Mouse (Mus musculus) liver, embryonic 11.5 days (tissue): ENCODE measurements at regions not wholly inside any gene's neighbourhood (a gene's known extent, or its start where the extent isn't known, plus 50 kb on each side); places are given as distances from the start of the nearest gene placed in this dataset.

Source experiments
- ATAC-seq: fragments of 200-750 bp; cut with Nextera tagmentation; replicated peaks from 2 replicates; pipeline ENCODE4 v1.8.0; 2017; ENCODE audit warnings: moderate number of reproducible peaks, mild to moderate bottlenecking, moderate TSS enrichment, moderate library complexity; ENCODE audit not compliant: low FRiP score
- DNase-seq: peaks from one replicate; pipeline ENCODE4 v3.0.0-alpha.2; 2017; ENCODE audit warnings: low spot score
- H3K27ac ChIP-seq: fragments of 300-500 bp; sonication (generic); 2 replicates; pipeline ENCODE4 v1.5.1; 2014; ENCODE audit warnings: mild to moderate bottlenecking, low read depth, low read length, control low read depth
- H3K27me3 ChIP-seq: fragments of 300-500 bp; sonication (generic); replicated peaks from 2 replicates; pipeline ENCODE4 v1.6.1; 2014; ENCODE audit warnings: low read length, mixed read lengths; ENCODE audit not compliant: control insufficient read depth, insufficient read depth
- H3K36me3 ChIP-seq: fragments of 300-500 bp; sonication (generic); 2 replicates; pipeline ENCODE4 v1.6.1; 2014; ENCODE audit warnings: mild to moderate bottlenecking, low read length, moderate library complexity, mixed read lengths; ENCODE audit not compliant: control insufficient read depth, insufficient read depth
- H3K4me1 ChIP-seq: fragments of 300-500 bp; sonication (generic); replicated peaks from 2 replicates; pipeline ENCODE4 v1.6.1; 2014; ENCODE audit warnings: low read length, mixed read lengths; ENCODE audit not compliant: control insufficient read depth, insufficient read depth
- H3K4me2 ChIP-seq: fragments of 300-500 bp; sonication (generic); 2 replicates; pipeline ENCODE4 v1.6.1; 2014; ENCODE audit warnings: mild to moderate bottlenecking, control low read depth, moderate library complexity
- H3K4me3 ChIP-seq: fragments of 300-500 bp; sonication (generic); 2 replicates; pipeline ENCODE4 v1.5.1; 2014; ENCODE audit warnings: low read depth, low read length, control low read depth
- H3K9ac ChIP-seq: fragments of 300-500 bp; sonication (generic); 2 replicates; pipeline ENCODE4 v1.6.1; 2014; ENCODE audit warnings: low read depth, low read length, control low read depth
- H3K9me3 ChIP-seq: fragments of 300-500 bp; sonication (generic); 2 replicates; pipeline ENCODE4 v1.6.1; 2016; ENCODE audit warnings: low read length, inconsistent platforms, mixed read lengths; ENCODE audit not compliant: control insufficient read depth
- WGBS: fragments of 180-500 bp; shearing (Covaris S2); extraction: QIAGEN DNeasy Blood & Tissue Kit; methylation state at CpG from one replicate; pipeline ENCODE4 v1.1.7; 2014; 5-methylcytosine and 5-hydroxymethylcytosine counted together

DNA sequence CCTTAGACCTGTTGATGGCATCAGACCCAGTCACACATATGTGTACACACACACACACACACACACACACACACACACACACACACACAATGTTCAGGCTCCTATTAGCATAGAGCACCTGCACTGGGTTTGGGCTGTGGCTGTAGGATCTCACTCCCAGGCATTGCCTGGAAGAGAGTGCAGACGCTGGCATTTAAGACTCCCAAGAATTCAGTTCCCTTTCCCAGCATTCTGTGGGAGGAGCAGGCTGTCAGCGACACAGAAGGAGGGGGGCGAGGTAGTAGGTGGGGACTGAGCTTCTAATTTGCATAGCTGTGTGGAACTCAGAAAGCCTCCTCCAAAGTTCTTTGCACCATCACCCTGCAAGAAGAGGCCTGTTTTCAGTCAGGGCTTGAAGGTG is 374.2 kb upstream of the Fam49b start:
- no peak overlapping the region for H3K4me2 ChIP-seq
- H3K9ac ChIP-seq = no peak overlapping the region
- H3K27ac ChIP-seq = no peak overlapping the region
- no peaks in the 10 kb centered on the region for H3K4me1 ChIP-seq
- no peak for ATAC-seq
- H3K9me3 ChIP-seq = no peaks in the 10 kb centered on the region
- H3K4me3 ChIP-seq = no peak overlapping the region
- no peaks in the 10 kb centered on the region for H3K36me3 ChIP-seq
- H3K27me3 ChIP-seq = no peaks in the 10 kb centered on the region
- DNase-seq = no peak
- 7% methylated on average over 3 of the region's 3 CpGs for WGBS

DNA sequence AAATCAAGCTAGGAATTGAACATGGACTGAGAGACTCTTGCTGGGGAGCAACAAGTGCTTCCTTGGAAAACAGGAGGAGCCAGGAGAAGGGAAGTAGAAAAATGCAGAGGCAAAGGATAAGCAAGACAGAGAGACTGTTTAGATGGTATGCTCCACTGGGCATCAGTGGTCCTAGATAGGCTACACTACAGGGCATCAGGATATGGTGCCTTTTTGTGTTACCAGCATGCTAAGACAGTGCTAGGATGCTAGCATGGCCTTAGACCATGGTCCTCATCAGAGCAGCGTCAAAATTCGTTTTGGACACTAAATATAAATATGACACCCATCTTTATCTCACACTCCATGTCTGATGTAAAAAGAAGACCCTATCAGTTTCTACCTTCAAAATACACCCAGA is 374.6 kb upstream of the Fam49b start:
- DNase-seq (no peak), ATAC-seq (no peak)
- H3K9ac ChIP-seq = no peak overlapping the region
- WGBS = 75% methylated on average over 2 of the region's 2 CpGs
- H3K9me3 ChIP-seq = no peaks in the 10 kb centered on the region
- H3K36me3 ChIP-seq = no peaks in the 10 kb centered on the region
- H3K4me3 ChIP-seq = no peak overlapping the region
- no peaks in the 10 kb centered on the region for H3K4me1 ChIP-seq
- no peaks in the 10 kb centered on the region for H3K27me3 ChIP-seq
- no peak overlapping the region for H3K4me2 ChIP-seq
- no peak overlapping the region for H3K27ac ChIP-seq

DNA sequence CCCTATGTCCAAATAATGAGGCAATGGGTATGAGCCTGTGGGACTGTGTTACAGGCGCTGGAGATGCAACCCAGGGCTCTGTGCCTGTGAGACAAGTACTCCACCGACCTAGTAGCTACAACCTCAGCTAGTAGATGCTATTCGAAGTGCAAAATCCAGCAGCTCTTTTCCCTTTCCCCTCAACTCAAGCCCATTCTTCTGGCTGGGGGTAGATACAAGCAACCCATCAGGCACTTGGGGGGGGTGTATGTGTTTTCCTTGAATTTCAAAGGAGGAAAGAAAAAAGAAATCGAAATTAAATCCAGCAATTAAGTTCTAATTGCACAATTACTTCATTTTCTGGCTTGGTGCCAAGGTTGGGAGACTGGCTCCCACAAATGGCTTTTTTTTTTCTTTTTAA is 372.4 kb upstream of the Gm21798 start:
- Histone ChIP-seq H3K4me2 (no peak overlapping the region), H3K9me3 (no peaks in the 10 kb centered on the region), H3K27me3 (no peaks in the 10 kb centered on the region), H3K36me3 (no peaks in the 10 kb centered on the region), H3K4me1 (no peaks in the 10 kb centered on the region), H3K4me3 (no peak overlapping the region), H3K27ac (no peak overlapping the region), H3K9ac (no peak overlapping the region)
- ATAC-seq = no peak
- WGBS = 51% methylated on average over 4 of the region's 4 CpGs
- no peak for DNase-seq

DNA sequence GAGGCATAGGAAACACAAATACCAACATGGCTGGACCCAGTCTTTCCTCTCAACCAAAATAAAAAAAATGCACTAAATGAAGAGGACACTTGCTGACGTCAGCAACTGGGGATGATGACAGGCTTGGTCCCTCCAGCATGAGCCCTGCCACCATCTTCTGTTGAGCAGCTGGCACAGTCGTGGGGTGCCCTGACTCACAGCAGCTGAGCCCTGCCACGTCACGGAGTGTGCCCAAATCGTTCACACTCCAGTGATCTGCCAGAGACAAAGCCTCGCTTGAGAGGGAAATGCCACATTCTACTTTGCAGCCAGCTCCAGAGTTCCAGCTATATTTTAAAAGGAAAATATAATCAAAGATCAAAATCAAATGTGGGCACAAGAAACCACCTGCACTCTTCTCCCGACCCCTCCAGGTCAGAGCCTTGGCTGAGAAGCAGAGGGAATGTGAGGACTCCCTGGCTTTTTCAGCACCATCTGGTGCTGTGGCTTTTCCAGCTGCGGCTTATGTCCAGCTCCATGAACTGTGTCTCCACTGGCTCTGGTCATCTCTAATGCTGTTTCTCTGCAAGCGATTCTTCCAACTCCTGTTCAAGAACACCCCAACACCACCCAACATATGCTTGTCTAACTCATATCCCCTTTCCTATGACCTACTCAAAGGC is 371.0 kb upstream of the Gm21798 start:
- H3K4me3 ChIP-seq = no peak overlapping the region
- H3K36me3 ChIP-seq = no peaks in the 10 kb centered on the region
- H3K27me3 ChIP-seq = no peaks in the 10 kb centered on the region
- no peak overlapping the region for H3K4me2 ChIP-seq
- no peak for DNase-seq
- 84% methylated on average over 9 of the region's 9 CpGs for WGBS
- ATAC-seq = no peak
- no peaks in the 10 kb centered on the region for H3K9me3 ChIP-seq
- no peak overlapping the region for H3K9ac ChIP-seq
- no peaks in the 10 kb centered on the region for H3K4me1 ChIP-seq
- H3K27ac ChIP-seq = no peak overlapping the region

DNA sequence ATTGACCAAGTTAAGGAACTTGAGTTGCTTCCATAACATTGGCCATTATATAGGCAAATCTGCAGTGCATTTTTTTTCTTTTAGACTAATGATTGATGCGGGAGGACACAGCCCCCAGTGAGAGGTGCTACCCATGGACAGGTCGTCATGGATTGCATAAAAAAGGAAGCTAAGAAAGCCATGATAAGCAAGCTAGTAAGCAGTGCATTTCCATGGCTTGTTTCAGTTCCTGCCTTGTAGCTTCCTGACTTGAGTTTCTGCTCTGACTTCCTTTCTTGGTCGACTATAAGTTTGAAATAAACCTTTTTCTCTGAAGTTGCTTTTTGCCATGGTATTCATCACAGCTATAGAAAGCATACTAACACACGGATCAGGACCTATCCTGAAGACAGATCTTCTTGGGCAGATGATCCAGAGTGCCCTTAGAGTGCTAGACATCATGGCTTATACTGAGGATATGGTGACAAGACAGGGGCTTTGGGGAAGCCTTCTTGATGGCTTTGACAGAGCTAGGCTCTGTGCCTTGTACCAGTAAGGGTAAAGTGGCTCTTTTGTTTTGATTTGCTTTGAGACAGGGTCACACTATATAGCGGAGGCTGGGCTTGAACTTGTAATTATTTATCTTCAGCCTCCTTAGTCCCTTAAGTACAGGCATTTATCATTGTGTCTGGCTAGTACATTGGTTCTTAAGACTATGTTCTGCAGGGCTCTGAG is 370.1 kb upstream of the Gm21798 start:
- no peak for ATAC-seq
- Histone ChIP-seq H3K4me2 (no peak overlapping the region), H3K4me3 (no peak overlapping the region), H3K9ac (no peak overlapping the region), H3K27me3 (no peaks in the 10 kb centered on the region), H3K4me1 (no peaks in the 10 kb centered on the region), H3K9me3 (no peaks in the 10 kb centered on the region), H3K36me3 (no peaks in the 10 kb centered on the region), H3K27ac (no peak overlapping the region)
- no peak for DNase-seq
- WGBS = 49% methylated on average over 5 of the region's 5 CpGs

DNA sequence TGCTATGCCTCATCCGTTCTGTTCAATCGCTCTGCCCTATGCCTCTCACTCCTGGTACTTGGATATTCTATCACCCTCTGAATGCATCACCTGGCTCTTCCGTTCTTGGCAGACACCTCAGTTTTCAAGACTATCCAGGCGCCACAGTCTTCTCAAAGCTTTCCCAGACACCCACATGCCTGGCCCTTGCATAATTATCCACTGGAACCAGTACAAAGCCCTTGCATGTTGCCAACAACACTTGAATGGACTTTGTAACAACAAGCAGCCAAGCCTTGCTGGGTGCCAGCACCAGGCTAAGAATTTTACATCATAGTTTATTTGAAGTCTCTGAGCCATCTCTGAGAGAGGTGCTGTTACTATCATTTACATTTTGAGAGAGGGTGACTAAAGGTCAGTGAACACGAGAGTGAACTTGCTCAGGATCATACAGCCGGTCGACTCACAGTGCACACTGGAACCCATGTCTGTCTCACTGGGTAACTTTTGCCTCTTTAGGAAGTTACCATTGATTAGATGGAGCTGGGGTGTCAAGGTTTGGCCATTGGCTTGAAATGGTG is 368.8 kb upstream of the Gm21798 start:
- H3K27ac ChIP-seq = no peak overlapping the region
- no peak overlapping the region for H3K9ac ChIP-seq
- no peaks in the 10 kb centered on the region for H3K9me3 ChIP-seq
- H3K4me2 ChIP-seq = no peak overlapping the region
- no peaks in the 10 kb centered on the region for H3K36me3 ChIP-seq
- no peak for ATAC-seq
- no peak overlapping the region for H3K4me3 ChIP-seq
- H3K27me3 ChIP-seq = no peaks in the 10 kb centered on the region
- no peaks in the 10 kb centered on the region for H3K4me1 ChIP-seq
- DNase-seq = no peak
- WGBS = 84% methylated on average over 7 of the region's 7 CpGs

DNA sequence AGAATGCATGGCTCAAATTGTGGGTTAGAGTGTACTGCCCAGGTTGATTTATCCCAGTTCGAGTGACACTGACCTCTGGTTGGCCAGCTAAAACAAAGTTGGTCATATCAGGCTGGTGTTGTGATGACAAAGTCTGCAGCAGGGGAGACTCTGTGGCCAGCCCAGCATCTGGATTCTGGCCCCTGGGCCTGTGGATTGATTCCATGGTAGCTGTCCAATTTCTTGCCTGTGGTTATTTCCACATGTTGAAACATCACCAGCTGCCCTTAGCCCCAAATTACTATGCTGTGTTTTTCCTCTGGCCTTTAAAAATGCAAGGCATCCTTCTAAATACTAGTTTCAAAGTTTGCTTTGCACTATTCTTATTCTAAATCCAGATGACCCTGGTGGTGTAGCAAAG is 346.8 kb upstream of the Gm21798 start:
- Histone ChIP-seq H3K27ac (no peak overlapping the region), H3K9ac (no peak overlapping the region), H3K4me2 (no peak overlapping the region), H3K27me3 (no peaks in the 10 kb centered on the region), H3K9me3 (no peaks in the 10 kb centered on the region), H3K4me3 (no peak overlapping the region), H3K36me3 (no peaks in the 10 kb centered on the region), H3K4me1 (no peaks in the 10 kb centered on the region)
- DNase-seq (no peak), ATAC-seq (no peak)
- 83% methylated on average over 1 of the region's 1 CpGs for WGBS

DNA sequence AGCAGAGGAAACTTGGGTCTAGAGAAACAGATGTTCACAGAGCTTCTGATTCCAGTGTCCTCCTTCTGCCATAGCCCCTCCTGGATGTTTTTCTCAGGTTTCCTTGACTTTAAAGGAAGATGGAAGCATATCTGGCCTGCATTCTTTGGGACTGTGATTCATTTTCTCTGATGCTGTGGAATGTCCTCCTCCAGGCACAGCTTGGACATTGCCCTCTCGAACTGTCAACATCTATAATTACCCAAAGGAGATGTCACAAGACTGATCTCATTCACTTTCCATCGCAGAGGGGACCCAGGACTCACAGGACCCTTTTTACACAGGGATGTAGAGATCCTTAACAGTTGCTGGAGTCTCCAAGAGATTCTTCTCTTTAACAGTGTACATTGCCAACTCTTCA is 345.9 kb upstream of the Gm21798 start:
- Histone ChIP-seq H3K9me3 (no peaks in the 10 kb centered on the region), H3K4me3 (no peak overlapping the region), H3K9ac (no peak overlapping the region), H3K36me3 (no peaks in the 10 kb centered on the region), H3K27me3 (no peaks in the 10 kb centered on the region), H3K4me2 (no peak overlapping the region), H3K4me1 (no peaks in the 10 kb centered on the region), H3K27ac (no peak overlapping the region)
- no peak for DNase-seq
- 66% methylated on average over 2 of the region's 2 CpGs for WGBS
- ATAC-seq = no peak

DNA sequence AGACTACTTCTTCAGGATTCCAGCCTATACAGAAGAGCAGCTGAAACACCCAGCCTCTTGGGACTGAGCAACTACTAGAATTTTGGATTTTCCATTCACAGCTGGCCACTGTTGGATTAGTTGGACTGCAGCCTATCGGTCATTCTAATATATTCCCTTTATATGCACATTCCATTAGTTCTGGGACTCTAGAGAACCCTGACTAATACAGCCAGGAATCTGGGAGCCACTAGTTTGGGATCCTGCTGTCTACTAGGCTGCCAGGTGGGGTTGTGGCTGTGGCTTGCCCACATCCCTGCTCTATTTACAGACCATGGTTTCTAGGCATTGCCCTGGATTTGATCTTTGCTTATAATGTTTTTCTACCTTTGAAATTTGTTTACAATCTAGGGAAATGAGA is 343.3 kb upstream of the Gm21798 start:
- 90% methylated on average over 1 of the region's 1 CpGs for WGBS
- H3K27me3 ChIP-seq = no peaks in the 10 kb centered on the region
- no peaks in the 10 kb centered on the region for H3K4me1 ChIP-seq
- no peak overlapping the region for H3K4me2 ChIP-seq
- no peak overlapping the region for H3K9ac ChIP-seq
- no peak overlapping the region for H3K4me3 ChIP-seq
- no peaks in the 10 kb centered on the region for H3K9me3 ChIP-seq
- H3K36me3 ChIP-seq = no peaks in the 10 kb centered on the region
- no peak overlapping the region for H3K27ac ChIP-seq
- no peak for DNase-seq
- ATAC-seq = no peak
